Mouse (Mus musculus): ENCODE results near the gene BC028528. TPM values are rescaled to one million over a fixed set of nuclear protein-coding genes. Genes with fewer than 3 reads are reported as not detected.

The BC028528 gene
- polyA plus RNA-seq (2011; ENCODE audit: insufficient read length, low read depth, missing spikeins) = 18.7 and 23.6 TPM in 2 replicates

GRCm38 (mm10) chr3:95891211-95892065 is at the start of gene BC028528:
Gene BC028528 (minus strand): TSS chr3:95892005.
- TF ChIP-seq POLR2A (IDR thresholded peaks at IDR 0.05; ENCODE audit: low read depth, low read length) = peak; percentile 51
- no peak for TF ChIP-seq CTCF (IDR thresholded peaks at IDR 0.05; ENCODE audit: borderline replicate concordance, insufficient read depth, low read length)
- Histone ChIP-seq H3K4me3 (ENCODE audit: insufficient read depth, low read length) (peak within 1 kb of the TSS; percentile 30), H3K27ac (ENCODE audit: insufficient read depth, low read length) (peak within 1 kb of the TSS; percentile 76), H3K4me1 (ENCODE audit: control insufficient read depth, insufficient read depth, low read length) (peaks cover 2% of the 10 kb centered on the region; the same call in 1 of the 2 replicates)

GRCm38 (mm10) chr3:95938835-95939234 is 47.0 kb upstream of the BC028528 start:
- no peak overlapping the region for H3K4me3 ChIP-seq (ENCODE audit: insufficient read depth, low read length)
- TF ChIP-seq CTCF (IDR thresholded peaks at IDR 0.05; ENCODE audit: borderline replicate concordance, insufficient read depth, low read length) = no peak
- no peak for TF ChIP-seq POLR2A (IDR thresholded peaks at IDR 0.05; ENCODE audit: low read depth, low read length)
- no peak overlapping the region for H3K27ac ChIP-seq (ENCODE audit: insufficient read depth, low read length)
- no peaks in the 10 kb centered on the region for H3K4me1 ChIP-seq (ENCODE audit: control insufficient read depth, insufficient read depth, low read length)

GRCm38 (mm10) chr3:95938217-95938616 is 46.4 kb upstream of the BC028528 start:
- H3K4me3 ChIP-seq (ENCODE audit: insufficient read depth, low read length) = no peak overlapping the region
- H3K4me1 ChIP-seq (ENCODE audit: control insufficient read depth, insufficient read depth, low read length) = no peaks in the 10 kb centered on the region
- TF ChIP-seq CTCF (IDR thresholded peaks at IDR 0.05; ENCODE audit: borderline replicate concordance, insufficient read depth, low read length) = no peak
- TF ChIP-seq POLR2A (IDR thresholded peaks at IDR 0.05; ENCODE audit: low read depth, low read length) = no peak
- no peak overlapping the region for H3K27ac ChIP-seq (ENCODE audit: insufficient read depth, low read length)

- H3K4me3 ChIP-seq (ENCODE audit: insufficient read depth, low read length) = no peak overlapping the region
- H3K27ac ChIP-seq (ENCODE audit: insufficient read depth, low read length) = no peak overlapping the region
- TF ChIP-seq POLR2A (IDR thresholded peaks at IDR 0.05; ENCODE audit: low read depth, low read length) (no peak), CTCF (IDR thresholded peaks at IDR 0.05; ENCODE audit: borderline replicate concordance, insufficient read depth, low read length) (no peak)
- no peaks in the 10 kb centered on the region for H3K4me1 ChIP-seq (ENCODE audit: control insufficient read depth, insufficient read depth, low read length)
Measured at GRCm38 (mm10) chr3:95934448-95934847, 42.6 kb upstream of the BC028528 start.

- Histone ChIP-seq H3K4me3 (ENCODE audit: insufficient read depth, low read length) (no peak overlapping the region), H3K27ac (ENCODE audit: insufficient read depth, low read length) (no peak overlapping the region), H3K4me1 (ENCODE audit: control insufficient read depth, insufficient read depth, low read length) (no peaks in the 10 kb centered on the region)
- TF ChIP-seq POLR2A (IDR thresholded peaks at IDR 0.05; ENCODE audit: low read depth, low read length) (no peak), CTCF (IDR thresholded peaks at IDR 0.05; ENCODE audit: borderline replicate concordance, insufficient read depth, low read length) (no peak)
Measured at GRCm38 (mm10) chr3:95933111-95933750, 41.4 kb upstream of the BC028528 start.

- TF ChIP-seq POLR2A (IDR thresholded peaks at IDR 0.05; ENCODE audit: low read depth, low read length) (no peak), CTCF (IDR thresholded peaks at IDR 0.05; ENCODE audit: borderline replicate concordance, insufficient read depth, low read length) (no peak)
- H3K27ac ChIP-seq (ENCODE audit: insufficient read depth, low read length) = no peak overlapping the region
- H3K4me1 ChIP-seq (ENCODE audit: control insufficient read depth, insufficient read depth, low read length) = no peaks in the 10 kb centered on the region
- no peak overlapping the region for H3K4me3 ChIP-seq (ENCODE audit: insufficient read depth, low read length)
Measured at GRCm38 (mm10) chr3:95932566-95932965, 40.8 kb upstream of the BC028528 start.

- TF ChIP-seq CTCF (IDR thresholded peaks at IDR 0.05; ENCODE audit: borderline replicate concordance, insufficient read depth, low read length) (no peak), POLR2A (IDR thresholded peaks at IDR 0.05; ENCODE audit: low read depth, low read length) (no peak)
- H3K4me3 ChIP-seq (ENCODE audit: insufficient read depth, low read length) = no peak overlapping the region
- no peak overlapping the region for H3K27ac ChIP-seq (ENCODE audit: insufficient read depth, low read length)
- no peaks in the 10 kb centered on the region for H3K4me1 ChIP-seq (ENCODE audit: control insufficient read depth, insufficient read depth, low read length)
Measured at GRCm38 (mm10) chr3:95932157-95932556, 40.4 kb upstream of the BC028528 start.

- no peak overlapping the region for H3K4me3 ChIP-seq (ENCODE audit: insufficient read depth, low read length)
- no peaks in the 10 kb centered on the region for H3K4me1 ChIP-seq (ENCODE audit: control insufficient read depth, insufficient read depth, low read length)
- H3K27ac ChIP-seq (ENCODE audit: insufficient read depth, low read length) = no peak overlapping the region
- no peak for TF ChIP-seq POLR2A (IDR thresholded peaks at IDR 0.05; ENCODE audit: low read depth, low read length)
- TF ChIP-seq CTCF (IDR thresholded peaks at IDR 0.05; ENCODE audit: borderline replicate concordance, insufficient read depth, low read length) = no peak
Measured at GRCm38 (mm10) chr3:95931471-95931870, 39.7 kb upstream of the BC028528 start.

- H3K4me1 ChIP-seq (ENCODE audit: control insufficient read depth, insufficient read depth, low read length) = no peaks in the 10 kb centered on the region
- peak overlapping the region; percentile 99 for H3K4me3 ChIP-seq (ENCODE audit: insufficient read depth, low read length)
- TF ChIP-seq CTCF (IDR thresholded peaks at IDR 0.05; ENCODE audit: borderline replicate concordance, insufficient read depth, low read length) (no peak), POLR2A (IDR thresholded peaks at IDR 0.05; ENCODE audit: low read depth, low read length) (no peak)
- H3K27ac ChIP-seq (ENCODE audit: insufficient read depth, low read length) = no peak overlapping the region
Measured at GRCm38 (mm10) chr3:95930471-95930789, 38.6 kb upstream of the BC028528 start.

Measured in embryonic fibroblast, embryonic 13.5 days (primary cell).